Comparison of ENCODE assay signal across 8 mouse cellular contexts in genomic region chr11:118362971-118363518, GRCm38 (mm10). TPM values are rescaled to one million over a fixed set of nuclear protein-coding genes. Genes with fewer than 3 reads are reported as not detected.
DNase-seq lines count a peak whose midpoint lies in the region; ATAC-seq and TF ChIP-seq lines count a peak whose summit lies in the region.

No protein-coding gene starts in this region.

- H3K4me2 ChIP-seq in lung, embryonic 15.5 days: peak overlapping the region; percentile 37
- peak overlapping the region; percentile 30; the same call in 1 of the 2 replicates for H3K4me2 ChIP-seq in neural tube, embryonic 15.5 days

- no peaks in the 10 kb centered on the region for H3K36me3 ChIP-seq in heart, adult 2 months (ENCODE audit: control insufficient read depth, insufficient read depth, low read length)
- no peaks in the 10 kb centered on the region for H3K36me3 ChIP-seq in kidney, adult 2 months (ENCODE audit: control insufficient read depth, insufficient read depth, low read length)
- no peaks in the 10 kb centered on the region for H3K36me3 ChIP-seq in lung, embryonic 15.5 days
- H3K36me3 ChIP-seq in neural tube, embryonic 15.5 days: no peaks in the 10 kb centered on the region

- 0 out of 2 replicates have a peak, but pooled peaks have one; percentile 62 for TF ChIP-seq EP300 in heart, adult 2 months (IDR thresholded peaks at IDR 0.05; ENCODE audit: insufficient read depth, low read depth, low read length)

- no peak for TF ChIP-seq CTCF in heart, adult 2 months (IDR thresholded peaks at IDR 0.05)
- no peak for TF ChIP-seq CTCF in kidney, adult 2 months (conservative IDR thresholded peaks at IDR 0.05; ENCODE audit: insufficient read depth, insufficient read length, low read depth, low read length)

- H3K9ac ChIP-seq in heart, adult 2 months (ENCODE audit: low read depth, low read length): peak overlapping the region; percentile 60
- H3K9ac ChIP-seq in lung, embryonic 15.5 days: no peak overlapping the region
- no peak overlapping the region for H3K9ac ChIP-seq in neural tube, embryonic 15.5 days (replicated peaks)

- H3K4me1 ChIP-seq in heart, adult 2 months (ENCODE audit: control insufficient read depth, insufficient read depth, low read length): peaks cover 21% of the 10 kb centered on the region
- H3K4me1 ChIP-seq in kidney, adult 2 months (ENCODE audit: control insufficient read depth, insufficient read depth, low read length): no peaks in the 10 kb centered on the region
- H3K4me1 ChIP-seq in lung, embryonic 15.5 days: peaks cover 40% of the 10 kb centered on the region
- H3K4me1 ChIP-seq in neural tube, embryonic 15.5 days: peaks cover 15% of the 10 kb centered on the region; the same call in 1 of the 2 replicates

- peak; percentile 83 for ATAC-seq in lung, embryonic 15.5 days (ENCODE audit: borderline replicate concordance, extremely low read depth, low FRiP score, low TSS enrichment)
- ATAC-seq in neural tube, embryonic 15.5 days (ENCODE audit: low FRiP score): no peak

- DNase-seq in adrenal gland, adult 2 months: peak; percentile 53
- DNase-seq in adrenal gland, postnatal 4 days (ENCODE audit: low spot score in 2 of 2): no peak
- DNase-seq in embryo, embryonic 10 days (ENCODE audit: low spot score): peak; percentile 83
- DNase-seq in heart, adult 2 months: peak; percentile 78 to 83
- DNase-seq in kidney, adult 2 months: peak; percentile 60
- no peak for DNase-seq in right cerebral cortex, adult 2 months (ENCODE audit: low spot score in 2 of 2)

- no peak overlapping the region for H3K4me3 ChIP-seq in heart, adult 2 months
- 0 out of 2 replicates have a peak overlapping the region, but pooled peaks have one; percentile 4 for H3K4me3 ChIP-seq in kidney, adult 2 months (ENCODE audit: insufficient read depth, low read depth, low read length)
- H3K4me3 ChIP-seq in lung, embryonic 15.5 days: no peak overlapping the region
- no peak overlapping the region for H3K4me3 ChIP-seq in neural tube, embryonic 15.5 days (replicated peaks)

- no peaks in the 10 kb centered on the region for H3K27me3 ChIP-seq in heart, adult 2 months (ENCODE audit: control insufficient read depth, insufficient read depth, low read length)
- no peaks in the 10 kb centered on the region for H3K27me3 ChIP-seq in kidney, adult 2 months (replicated peaks; ENCODE audit: control insufficient read depth, insufficient read depth, low read length)
- H3K27me3 ChIP-seq in lung, embryonic 15.5 days: no peaks in the 10 kb centered on the region
- no peaks in the 10 kb centered on the region for H3K27me3 ChIP-seq in neural tube, embryonic 15.5 days (replicated peaks)

- peak; percentile 48; the same call in 1 of the 2 replicates for TF ChIP-seq POLR2A in heart, adult 2 months (IDR thresholded peaks at IDR 0.05; ENCODE audit: insufficient read depth, low read depth, low read length)
- no peak for TF ChIP-seq POLR2A in kidney, adult 2 months (IDR thresholded peaks at IDR 0.05; ENCODE audit: low read depth, low read length)

- H3K79me2 ChIP-seq in heart, adult 2 months (replicated peaks; ENCODE audit: control insufficient read depth, insufficient read depth, low read length): no peaks in the 10 kb centered on the region

- intact Hi-C loops in heart, adult 2 months (cut with DNase I): no loop called here

- no peaks in the 10 kb centered on the region for H3K9me3 ChIP-seq in lung, embryonic 15.5 days
- no peaks in the 10 kb centered on the region for H3K9me3 ChIP-seq in neural tube, embryonic 15.5 days (replicated peaks)

- H3K27ac ChIP-seq in heart, adult 2 months: peak overlapping the region; percentile 74
- H3K27ac ChIP-seq in kidney, adult 2 months (ENCODE audit: insufficient read depth, low read depth, low read length): peak overlapping the region; percentile 76
- peak overlapping the region; percentile 77 for H3K27ac ChIP-seq in lung, embryonic 15.5 days
- H3K27ac ChIP-seq in neural tube, embryonic 15.5 days (replicated peaks): 0 out of 2 replicates have a peak overlapping the region, but pooled peaks have one; percentile 41

- WGBS in heart, adult 2 months: 5% methylated on average over 8 of the region's 8 CpGs
- WGBS in kidney, adult 2 months: 8% methylated on average over 8 of the region's 8 CpGs
- WGBS in lung, embryonic 15.5 days: 1% methylated on average over 8 of the region's 8 CpGs
- WGBS in neural tube, embryonic 15.5 days: 18% methylated on average over 8 of the region's 8 CpGs

RNA-seq across cellular contexts. Expression of gene Timp2, which starts 7.5 kb away (rescaled TPM):
- 100 to 1,000 TPM in 1 of 2 experiments, 10 to 100 TPM in 1; 89.7 to 198 TPM for total RNA-seq in adrenal gland, adult 2 months (2021)
- polyA plus RNA-seq in adrenal gland, adult 2 months (2012; rRNA removed): 79.4 and 126 TPM in 2 replicates
- 100 to 1,000 TPM; 107 to 108 TPM for total RNA-seq in adrenal gland, postnatal 4 days (2021)
- total RNA-seq in heart, adult 2 months (2021): 100 to 1,000 TPM in 1 of 2 experiments, 10 to 100 TPM in 1; 99.2 to 109 TPM
- 98.9 and 121 TPM in 2 replicates for polyA plus RNA-seq in heart, adult 2 months (2012; rRNA removed)
- polyA plus RNA-seq in kidney, adult 2 months (2012; rRNA removed): 78.7 and 83.3 TPM in 2 replicates
- 79.1 and 79.8 TPM in 2 replicates for polyA plus RNA-seq in lung, embryonic 15.5 days (2015; fragmentation: Nextera tagmentation; extraction: Ambion mirVana)
- 84.6 and 86.6 TPM in 2 replicates for polyA plus RNA-seq in neural tube, embryonic 15.5 days (2015; fragmentation: Nextera tagmentation; extraction: Ambion mirVana)

RNA-seq across cellular contexts. Expression of gene Cep295nl, which starts 20.7 kb away (rescaled TPM):
- total RNA-seq in adrenal gland, adult 2 months (2021): under 1 TPM; 0.46 to 0.93 TPM
- 0.12 TPM in 1 of 2 replicates, not detected in the other for polyA plus RNA-seq in adrenal gland, adult 2 months (2012; rRNA removed)
- 1 to 10 TPM; 1.4 to 2.1 TPM for total RNA-seq in adrenal gland, postnatal 4 days (2021)
- under 1 TPM; 0.32 to 0.65 TPM for total RNA-seq in heart, adult 2 months (2021)
- 0.15 and 0.18 TPM in 2 replicates for polyA plus RNA-seq in heart, adult 2 months (2012; rRNA removed)
- 0.06 and 0.07 TPM in 2 replicates for polyA plus RNA-seq in kidney, adult 2 months (2012; rRNA removed)
- polyA plus RNA-seq in lung, embryonic 15.5 days (2015; fragmentation: Nextera tagmentation; extraction: Ambion mirVana): 0.33 and 0.56 TPM in 2 replicates
- polyA plus RNA-seq in neural tube, embryonic 15.5 days (2015; fragmentation: Nextera tagmentation; extraction: Ambion mirVana): 0.18 and 0.37 TPM in 2 replicates

RNA-seq across cellular contexts. Expression of gene Lgals3bp, which starts 38.8 kb away (rescaled TPM):
- 100 to 1,000 TPM in 1 of 2 experiments, 10 to 100 TPM in 1; 92.7 to 160 TPM for total RNA-seq in adrenal gland, adult 2 months (2021)
- 336 and 430 TPM in 2 replicates for polyA plus RNA-seq in adrenal gland, adult 2 months (2012; rRNA removed)
- 10 to 100 TPM; 60.6 to 61.6 TPM for total RNA-seq in adrenal gland, postnatal 4 days (2021)
- total RNA-seq in heart, adult 2 months (2021): 10 to 100 TPM; 20.2 to 28.6 TPM
- polyA plus RNA-seq in heart, adult 2 months (2012; rRNA removed): 112 and 121 TPM in 2 replicates
- 360 and 363 TPM in 2 replicates for polyA plus RNA-seq in kidney, adult 2 months (2012; rRNA removed)
- 4.9 and 6.9 TPM in 2 replicates for polyA plus RNA-seq in lung, embryonic 15.5 days (2015; fragmentation: Nextera tagmentation; extraction: Ambion mirVana)
- 3.6 and 20.7 TPM in 2 replicates for polyA plus RNA-seq in neural tube, embryonic 15.5 days (2015; fragmentation: Nextera tagmentation; extraction: Ambion mirVana)

RNA-seq across cellular contexts. Expression of gene Cant1, which starts 55.8 kb away (rescaled TPM):
- 10 to 100 TPM; 28.8 to 35.6 TPM for total RNA-seq in adrenal gland, adult 2 months (2021)
- 59.5 and 66.8 TPM in 2 replicates for polyA plus RNA-seq in adrenal gland, adult 2 months (2012; rRNA removed)
- 10 to 100 TPM; 33.7 to 36.5 TPM for total RNA-seq in adrenal gland, postnatal 4 days (2021)
- 10 to 100 TPM; 17.7 to 18.2 TPM for total RNA-seq in heart, adult 2 months (2021)
- 21.6 and 23.4 TPM in 2 replicates for polyA plus RNA-seq in heart, adult 2 months (2012; rRNA removed)
- polyA plus RNA-seq in kidney, adult 2 months (2012; rRNA removed): 42.6 and 53.0 TPM in 2 replicates
- polyA plus RNA-seq in lung, embryonic 15.5 days (2015; fragmentation: Nextera tagmentation; extraction: Ambion mirVana): 30.3 and 33.7 TPM in 2 replicates
- polyA plus RNA-seq in neural tube, embryonic 15.5 days (2015; fragmentation: Nextera tagmentation; extraction: Ambion mirVana): 28.9 and 29.4 TPM in 2 replicates

Comparison
In these comparisons a context has a peak if more than half of its experiments do, and no peak if none do; other contexts are left out.
1. DNase-seq: peak in adrenal gland, adult 2 months (single experiment), embryo, embryonic 10 days (single experiment), heart, adult 2 months (2 of 2) and kidney, adult 2 months (single experiment); none in adrenal gland, postnatal 4 days (0 of 2) and right cerebral cortex, adult 2 months (0 of 2).
2. Peak in every context shown above with its lines, with median percentiles within 50 percentile points of each other: H3K27ac ChIP-seq.